Mouse (Mus musculus) heart, embryonic 13.5 days (tissue): ENCODE results near the gene Fkbp9. TPM values are rescaled to one million over a fixed set of nuclear protein-coding genes. Genes with fewer than 3 reads are reported as not detected.
A peak's percentile ranks its signal among the peaks of the same experiment; 100 is the strongest.

Experiments used
- ATAC-seq: fragments of 200-750 bp; cut with Nextera tagmentation; 2 replicates; pipeline ENCODE4 v1.8.0; 2017; ENCODE audit warnings: moderate TSS enrichment; ENCODE audit not compliant: insufficient number of reproducible peaks, low FRiP score, low TSS enrichment; ENCODE audit errors: extremely low read depth
- H3K27ac ChIP-seq: fragments of 300-500 bp; sonication (generic); replicated peaks from 2 replicates; pipeline ENCODE4 v1.5.1; 2015; ENCODE audit warnings: moderate library complexity, mild to moderate bottlenecking, inconsistent platforms
- H3K27me3 ChIP-seq: fragments of 300-500 bp; sonication (generic); replicated peaks from 2 replicates; pipeline ENCODE4 v1.6.1; 2015; ENCODE audit warnings: mild to moderate bottlenecking, inconsistent platforms
- H3K36me3 ChIP-seq: fragments of 300-500 bp; sonication (generic); 2 replicates; pipeline ENCODE4 v1.6.1; 2015; ENCODE audit warnings: mild to moderate bottlenecking, inconsistent platforms
- H3K4me1 ChIP-seq: fragments of 300-500 bp; sonication (generic); 2 replicates; pipeline ENCODE4 v1.6.1; 2015; ENCODE audit warnings: inconsistent platforms
- H3K4me2 ChIP-seq: fragments of 300-500 bp; sonication (generic); 2 replicates; pipeline ENCODE4 v1.6.1; 2015; ENCODE audit warnings: inconsistent platforms, mild to moderate bottlenecking, moderate library complexity
- H3K4me3 ChIP-seq: fragments of 300-500 bp; sonication (generic); 2 replicates; pipeline ENCODE4 v1.5.1; 2015; ENCODE audit warnings: moderate library complexity, mild to moderate bottlenecking, inconsistent platforms
- H3K9ac ChIP-seq: fragments of 300-500 bp; sonication (generic); 2 replicates; pipeline ENCODE4 v1.6.1; 2015; ENCODE audit warnings: inconsistent platforms, mild to moderate bottlenecking, moderate library complexity
- H3K9me3 ChIP-seq: fragments of 300-500 bp; sonication (generic); 2 replicates; pipeline ENCODE4 v1.6.1; 2016; ENCODE audit warnings: inconsistent platforms
- WGBS: fragments of 180-500 bp; shearing (Covaris S2); methylation state at CpG from one replicate; pipeline ENCODE4 v1.1.7; 2015; ENCODE audit warnings: mixed read lengths; 5-methylcytosine and 5-hydroxymethylcytosine counted together
- polyA plus RNA-seq: library from polyadenylated mRNA; unstranded; fragments of >200 nt; fragmentation: Nextera tagmentation; extraction: Ambion mirVana; gene quantifications from 2 replicates; pipeline ENCODE4 v1.2.1, GENCODE M21; 2015

Fkbp9 gene
- 131 and 139 TPM in 2 replicates for polyA plus RNA-seq

GRCm38 (mm10) chr6:56831697-56832406 is at the start of gene Fkbp9:
Fkbp9 (plus strand) TSS chr6:56832059.
- ATAC-seq = peak; percentile 92; the same call in 1 of the 2 replicates
- 2% methylated on average over 52 of the region's 58 CpGs for WGBS

DNA sequence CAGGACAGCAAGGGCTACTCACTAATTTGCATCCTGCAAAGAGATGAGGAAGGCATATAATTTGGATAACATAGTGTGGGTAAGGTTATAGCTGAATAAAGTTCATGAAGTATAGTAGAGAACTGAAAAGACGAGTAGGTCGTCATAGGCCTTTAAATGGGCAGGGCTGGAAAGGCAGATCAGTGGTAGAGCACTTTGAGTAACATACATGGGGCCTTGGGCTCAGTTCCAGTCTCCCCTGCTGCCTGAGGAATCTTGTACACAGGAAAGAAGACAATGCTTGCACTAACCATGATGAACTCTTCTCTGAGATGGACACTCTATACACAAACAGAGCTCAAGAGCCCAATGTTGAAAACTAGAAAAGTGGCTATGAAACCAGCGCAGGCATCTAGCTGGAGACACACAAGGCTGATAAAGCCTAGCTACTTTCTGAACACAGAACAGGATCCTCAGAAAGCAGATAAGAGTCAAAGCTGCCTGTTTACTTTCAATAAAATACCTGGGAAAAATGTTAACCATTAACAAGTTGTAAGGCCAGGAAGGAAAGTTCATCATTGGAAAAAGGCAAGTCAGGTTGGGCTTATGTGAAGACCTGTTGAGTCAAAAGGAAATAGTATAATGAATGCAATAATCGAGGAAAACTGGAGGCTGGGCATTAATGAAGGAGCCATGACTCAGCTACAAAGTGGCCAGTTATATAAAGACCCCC is 48.1 kb upstream of the Fkbp9 start:
- Histone ChIP-seq H3K4me3 (no peak overlapping the region), H3K4me1 (peaks cover 15% of the 10 kb centered on the region), H3K4me2 (no peak overlapping the region), H3K27me3 (no peaks in the 10 kb centered on the region), H3K9ac (no peak overlapping the region), H3K9me3 (no peaks in the 10 kb centered on the region), H3K36me3 (peaks cover 85% of the 10 kb centered on the region), H3K27ac (no peak overlapping the region)
- WGBS = 81% methylated on average over 4 of the region's 4 CpGs
- no peak for ATAC-seq

More at GRCm38 (mm10) chr6:56831697-56832406, at the start of gene Fkbp9:
- Histone ChIP-seq H3K36me3 (peaks cover 19% of the 10 kb centered on the region), H3K4me2 (peak within 1 kb of the TSS; percentile 80), H3K4me3 (peak within 1 kb of the TSS; percentile 83), H3K9me3 (no peaks in the 10 kb centered on the region), H3K27me3 (no peaks in the 10 kb centered on the region), H3K27ac (peak within 1 kb of the TSS; percentile 90), H3K9ac (peak within 1 kb of the TSS; percentile 92), H3K4me1 (peaks cover 17% of the 10 kb centered on the region)

- Histone ChIP-seq H3K27ac (no peak overlapping the region), H3K9ac (no peak overlapping the region), H3K4me3 (no peak overlapping the region), H3K27me3 (no peaks in the 10 kb centered on the region), H3K4me2 (no peak overlapping the region), H3K4me1 (peaks cover 26% of the 10 kb centered on the region), H3K36me3 (peaks cover 79% of the 10 kb centered on the region), H3K9me3 (no peaks in the 10 kb centered on the region)
- 70% methylated on average over 5 of the region's 5 CpGs for WGBS
- ATAC-seq = no peak
Observed at GRCm38 (mm10) chr6:56785068-56785467, 46.8 kb upstream of the Fkbp9 start.

GRCm38 (mm10) chr6:56787668-56788067 is 44.2 kb upstream of the Fkbp9 start:
- no peak overlapping the region for H3K9ac ChIP-seq
- no peak overlapping the region for H3K4me2 ChIP-seq
- no peak overlapping the region for H3K4me3 ChIP-seq
- H3K36me3 ChIP-seq = peaks cover 59% of the 10 kb centered on the region
- H3K27ac ChIP-seq = no peak overlapping the region
- ATAC-seq = no peak
- H3K9me3 ChIP-seq = no peaks in the 10 kb centered on the region
- no peaks in the 10 kb centered on the region for H3K27me3 ChIP-seq
- 64% methylated on average over 2 of the region's 2 CpGs for WGBS
- H3K4me1 ChIP-seq = peaks cover 27% of the 10 kb centered on the region

DNA sequence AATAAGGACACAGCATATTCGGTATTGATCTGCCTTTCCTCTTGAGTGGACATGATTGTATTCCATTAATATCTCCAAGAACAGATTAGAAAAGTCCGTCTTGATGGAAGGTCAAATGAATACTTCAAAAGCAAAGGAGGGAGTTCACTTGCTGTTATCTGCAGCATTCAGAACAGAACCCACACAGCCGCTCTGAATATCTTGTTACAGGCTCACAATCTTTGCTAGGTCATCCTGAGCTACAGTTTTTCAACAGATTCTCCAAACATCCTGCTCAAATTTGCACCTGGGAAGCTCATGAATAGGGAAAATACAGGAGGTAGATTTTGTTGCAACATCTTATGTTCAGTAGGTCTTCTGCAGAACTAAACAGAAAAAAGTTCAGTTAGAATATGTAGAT is 42.5 kb upstream of the Fkbp9 start:
- H3K4me3 ChIP-seq = no peak overlapping the region
- H3K4me2 ChIP-seq = no peak overlapping the region
- H3K4me1 ChIP-seq = peaks cover 32% of the 10 kb centered on the region
- H3K36me3 ChIP-seq = peaks cover 44% of the 10 kb centered on the region
- no peak overlapping the region for H3K9ac ChIP-seq
- no peaks in the 10 kb centered on the region for H3K27me3 ChIP-seq
- H3K9me3 ChIP-seq = no peaks in the 10 kb centered on the region
- ATAC-seq = no peak
- H3K27ac ChIP-seq = no peak overlapping the region
- 22% methylated on average over 3 of the region's 3 CpGs for WGBS

DNA sequence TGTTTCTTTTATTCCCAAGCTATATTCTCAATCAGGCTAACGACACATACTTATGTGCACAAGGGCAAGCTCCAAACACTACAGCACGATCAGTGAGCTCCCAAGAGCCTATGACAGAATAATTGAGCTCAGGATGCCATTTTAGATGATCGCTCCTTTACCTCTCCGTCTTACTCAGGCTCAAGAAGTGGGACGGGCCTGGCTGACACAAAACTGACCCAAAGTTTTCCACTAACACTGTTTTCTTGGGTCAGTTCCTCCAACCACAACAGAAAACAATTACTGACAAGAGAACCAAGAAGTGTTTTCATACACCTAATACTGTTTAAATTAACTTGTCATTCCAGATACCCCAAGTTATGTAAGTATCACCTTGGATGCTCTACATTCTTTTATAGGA is 37.0 kb upstream of the Fkbp9 start:
- no peak for ATAC-seq
- no peaks in the 10 kb centered on the region for H3K36me3 ChIP-seq
- H3K27ac ChIP-seq = no peak overlapping the region
- peaks cover 39% of the 10 kb centered on the region for H3K4me1 ChIP-seq
- H3K4me2 ChIP-seq = peak overlapping the region; percentile 88
- WGBS = 81% methylated on average over 5 of the region's 5 CpGs
- no peaks in the 10 kb centered on the region for H3K27me3 ChIP-seq
- no peaks in the 10 kb centered on the region for H3K9me3 ChIP-seq
- H3K4me3 ChIP-seq = peak overlapping the region; percentile 89
- peak overlapping the region; percentile 98 for H3K9ac ChIP-seq

DNA sequence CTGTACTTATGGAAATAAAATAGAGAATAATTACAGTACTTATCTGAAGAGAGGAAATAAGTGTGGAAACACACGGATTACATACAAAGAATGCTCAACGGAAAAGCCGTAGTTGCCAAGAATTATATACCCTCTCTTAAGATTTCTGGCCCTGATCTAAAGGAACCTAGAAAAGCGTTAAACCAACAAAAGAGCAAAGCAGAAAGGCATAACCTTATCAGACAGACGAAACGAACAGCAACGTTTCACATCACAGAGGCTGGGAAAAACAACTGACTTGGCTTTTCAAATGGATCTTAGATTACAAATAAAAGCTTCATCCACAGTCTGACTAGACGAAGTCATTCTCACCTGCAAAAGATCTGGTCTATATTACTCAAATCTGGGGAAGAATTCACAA is 35.6 kb upstream of the Fkbp9 start:
- peak overlapping the region; percentile 100 for H3K27ac ChIP-seq
- peaks cover 36% of the 10 kb centered on the region for H3K4me1 ChIP-seq
- H3K9me3 ChIP-seq = no peaks in the 10 kb centered on the region
- H3K36me3 ChIP-seq = no peaks in the 10 kb centered on the region
- H3K27me3 ChIP-seq = no peaks in the 10 kb centered on the region
- H3K9ac ChIP-seq = peak overlapping the region; percentile 98
- 5% methylated on average over 8 of the region's 8 CpGs for WGBS
- H3K4me3 ChIP-seq = peak overlapping the region; percentile 89
- ATAC-seq = no peak
- peak overlapping the region; percentile 88 for H3K4me2 ChIP-seq

GRCm38 (mm10) chr6:56796668-56797141 is 35.2 kb upstream of the Fkbp9 start:
- peak overlapping the region; percentile 88 for H3K4me2 ChIP-seq
- H3K4me3 ChIP-seq = peak overlapping the region; percentile 89
- H3K9me3 ChIP-seq = no peaks in the 10 kb centered on the region
- no peaks in the 10 kb centered on the region for H3K27me3 ChIP-seq
- peak overlapping the region; percentile 98 for H3K9ac ChIP-seq
- WGBS = 1% methylated on average over 16 of the region's 16 CpGs
- ATAC-seq = no peak
- H3K36me3 ChIP-seq = no peaks in the 10 kb centered on the region
- H3K27ac ChIP-seq = peak overlapping the region; percentile 100
- H3K4me1 ChIP-seq = peaks cover 36% of the 10 kb centered on the region

GRCm38 (mm10) chr6:56797311-56798151 is 34.3 kb upstream of the Fkbp9 start, which contains the start of gene Kbtbd2:
Kbtbd2 (minus strand) TSS chr6:56797813.
- ATAC-seq = peak; percentile 87
- under 1% methylated on average over 95 of the region's 98 CpGs for WGBS
- Histone ChIP-seq H3K27me3 (no peaks in the 10 kb centered on the region), H3K27ac (peak within 1 kb of the TSS; percentile 100), H3K4me2 (peak within 1 kb of the TSS; percentile 88), H3K4me3 (peak within 1 kb of the TSS; percentile 89), H3K4me1 (peaks cover 36% of the 10 kb centered on the region), H3K9ac (peak within 1 kb of the TSS; percentile 98), H3K36me3 (no peaks in the 10 kb centered on the region), H3K9me3 (no peaks in the 10 kb centered on the region)

DNA sequence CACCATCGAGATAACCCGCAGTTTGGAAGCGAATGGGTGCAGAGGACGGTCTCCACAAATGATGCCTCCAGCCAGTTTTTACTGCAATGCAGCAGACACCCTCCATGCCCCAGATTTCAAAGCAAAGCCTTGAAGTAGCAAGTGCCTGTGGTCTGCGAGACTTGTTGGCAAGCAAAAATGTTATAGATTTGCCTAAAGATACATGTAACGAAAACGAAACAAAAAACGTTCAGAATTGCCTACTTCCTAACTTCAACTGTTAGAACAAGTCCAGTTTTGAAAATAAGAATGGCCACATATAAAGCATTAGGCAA is 33.8 kb upstream of the Fkbp9 start:
- ATAC-seq = no peak
- H3K4me2 ChIP-seq = peak overlapping the region; percentile 88

GRCm38 (mm10) chr6:56805026-56805425 is 26.8 kb upstream of the Fkbp9 start:
- H3K4me1 ChIP-seq = no peaks in the 10 kb centered on the region
- H3K27me3 ChIP-seq = peaks cover 13% of the 10 kb centered on the region
- H3K36me3 ChIP-seq = no peaks in the 10 kb centered on the region
- H3K4me2 ChIP-seq = no peak overlapping the region
- no peaks in the 10 kb centered on the region for H3K9me3 ChIP-seq
- no peak for ATAC-seq
- H3K4me3 ChIP-seq = no peak overlapping the region
- WGBS = 81% methylated on average over 4 of the region's 4 CpGs
- no peak overlapping the region for H3K27ac ChIP-seq
- no peak overlapping the region for H3K9ac ChIP-seq

More for the DNA sequence above, 33.8 kb upstream of the Fkbp9 start:
- H3K36me3 ChIP-seq = no peaks in the 10 kb centered on the region
- peaks cover 36% of the 10 kb centered on the region for H3K4me1 ChIP-seq
- H3K9me3 ChIP-seq = no peaks in the 10 kb centered on the region
- H3K4me3 ChIP-seq = peak overlapping the region; percentile 89
- WGBS = 10% methylated on average over 8 of the region's 8 CpGs
- H3K9ac ChIP-seq = peak overlapping the region; percentile 98
- peak overlapping the region; percentile 100 for H3K27ac ChIP-seq
- no peaks in the 10 kb centered on the region for H3K27me3 ChIP-seq
